ENCODE assay signal across 7 mouse cellular contexts in the genomic region with DNA sequence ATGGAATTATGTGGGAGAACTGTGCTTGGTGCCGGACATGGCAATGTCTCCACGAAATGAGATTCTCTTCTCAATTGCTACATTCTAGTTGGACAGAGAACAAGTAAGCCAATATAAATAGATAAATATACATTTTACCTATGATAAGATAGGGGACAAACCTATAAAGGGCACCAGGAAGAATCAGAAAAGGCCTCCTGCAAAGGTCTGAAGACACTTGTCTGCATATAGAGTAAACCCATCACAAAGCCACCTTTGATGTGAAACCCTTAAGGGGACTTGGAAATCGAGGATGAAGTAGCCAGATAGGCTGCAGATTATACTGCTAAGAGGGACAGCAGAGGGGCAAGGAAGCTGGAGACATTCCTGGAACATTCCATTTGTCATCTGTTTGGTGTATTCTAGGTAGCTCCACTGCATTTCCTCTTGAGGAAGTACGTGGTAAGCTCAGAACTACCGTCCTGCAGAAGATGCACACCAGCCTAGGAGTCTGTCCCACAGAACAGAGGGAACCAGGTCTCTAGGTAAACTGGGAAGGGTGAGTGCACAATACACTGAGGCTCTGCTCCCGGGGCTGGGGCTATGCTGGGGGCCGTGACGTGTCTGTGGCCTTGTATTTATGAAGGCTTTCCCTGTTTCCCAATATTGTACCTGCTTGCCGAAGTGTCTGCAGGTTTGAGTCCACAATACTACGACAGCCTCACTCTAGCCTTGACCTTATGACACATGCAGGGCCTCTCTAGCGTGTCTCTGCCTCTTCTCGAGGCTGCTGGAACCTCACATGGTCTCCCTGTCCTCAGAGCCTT. TPM values are rescaled to one million over a fixed set of nuclear protein-coding genes. Genes with fewer than 3 reads are reported as not detected.
DNase-seq lines count a peak whose midpoint lies in the region; ATAC-seq and TF ChIP-seq lines count a peak whose summit lies in the region.

No protein-coding gene starts in this region.

- peak overlapping the region; percentile 86 for H3K27ac ChIP-seq in lung, postnatal 0 days (ENCODE audit: low read length)
- peak overlapping the region; percentile 87; the same call in 1 of the 2 replicates for H3K27ac ChIP-seq in forebrain, embryonic 12.5 days
- H3K27ac ChIP-seq in limb, embryonic 11.5 days (replicated peaks; ENCODE audit: low read depth, low read length) = peak overlapping the region; percentile 60; the same call in 1 of the 2 replicates
- H3K27ac ChIP-seq in small intestine, adult 2 months (ENCODE audit: insufficient read depth, low read depth, low read length) = peak overlapping the region; percentile 94

- peak overlapping the region; percentile 94 for H3K4me2 ChIP-seq in lung, postnatal 0 days (replicated peaks; ENCODE audit: low read depth, low read length)
- peak overlapping the region; percentile 95 for H3K4me2 ChIP-seq in forebrain, embryonic 12.5 days
- peak overlapping the region; percentile 53; the same call in 1 of the 2 replicates for H3K4me2 ChIP-seq in limb, embryonic 11.5 days (ENCODE audit: low read depth, severe bottlenecking)

- H3K4me1 ChIP-seq in lung, postnatal 0 days (ENCODE audit: insufficient read depth, low read depth, low read length) = peaks cover 30% of the 10 kb centered on the region
- H3K4me1 ChIP-seq in forebrain, embryonic 12.5 days = peaks cover 44% of the 10 kb centered on the region
- peaks cover 12% of the 10 kb centered on the region for H3K4me1 ChIP-seq in limb, embryonic 11.5 days (ENCODE audit: control insufficient read depth, insufficient read depth, low read length)
- H3K4me1 ChIP-seq in small intestine, adult 2 months (ENCODE audit: control insufficient read depth, insufficient read depth, insufficient read length, low read length) = peaks cover 34% of the 10 kb centered on the region

- ATAC-seq in lung, postnatal 0 days = no peak
- ATAC-seq in forebrain, embryonic 12.5 days (ENCODE audit: low FRiP score) = no peak
- no peak for ATAC-seq in limb, embryonic 11.5 days (ENCODE audit: insufficient number of reproducible peaks, low FRiP score, low TSS enrichment, low read depth)

- H3K36me3 ChIP-seq in lung, postnatal 0 days (ENCODE audit: insufficient read depth, low read length) = no peaks in the 10 kb centered on the region
- H3K36me3 ChIP-seq in forebrain, embryonic 12.5 days (replicated peaks) = peaks cover 4% of the 10 kb centered on the region; the same call in 1 of the 2 replicates
- no peaks in the 10 kb centered on the region for H3K36me3 ChIP-seq in limb, embryonic 11.5 days (ENCODE audit: control insufficient read depth, insufficient read depth, low read length)
- H3K36me3 ChIP-seq in small intestine, adult 2 months (ENCODE audit: control insufficient read depth, insufficient read depth, low read length) = no peaks in the 10 kb centered on the region

- DNase-seq in lung, postnatal 0 days (ENCODE audit: low spot score) = no peak
- no peak for DNase-seq in lung, postnatal 25 days (ENCODE audit: low spot score)
- DNase-seq in limb, embryonic 11.5 days (ENCODE audit: low spot score) = no peak
- no peak for DNase-seq in right cerebral cortex, adult 18-20 months
- DNase-seq in gastrocnemius, adult 8-10 months (ENCODE audit: low spot score in 2 of 2) = no peak

- H3K9ac ChIP-seq in lung, postnatal 0 days (replicated peaks; ENCODE audit: low read depth) = no peak overlapping the region
- peak overlapping the region; percentile 96; the same call in 1 of the 2 replicates for H3K9ac ChIP-seq in forebrain, embryonic 12.5 days
- no peak overlapping the region for H3K9ac ChIP-seq in limb, embryonic 11.5 days (ENCODE audit: low read length)

- TF ChIP-seq EP300 in lung, postnatal 0 days (IDR thresholded peaks at IDR 0.05) = no peak

- no peak for TF ChIP-seq POLR2A in small intestine, adult 2 months (IDR thresholded peaks at IDR 0.05; ENCODE audit: low read depth, low read length)

- no peak overlapping the region; the same call in 1 of the 2 replicates for H3K4me3 ChIP-seq in lung, postnatal 0 days (ENCODE audit: low read depth, low read length)
- peak overlapping the region; percentile 97; the same call in 1 of the 2 replicates for H3K4me3 ChIP-seq in forebrain, embryonic 12.5 days (replicated peaks)
- no peak overlapping the region for H3K4me3 ChIP-seq in limb, embryonic 11.5 days (ENCODE audit: low read depth, low read length)
- H3K4me3 ChIP-seq in small intestine, adult 2 months (ENCODE audit: low read depth, low read length) = no peak overlapping the region

- TF ChIP-seq CTCF in lung, postnatal 0 days (IDR thresholded peaks at IDR 0.05) = no peak
- TF ChIP-seq CTCF in small intestine, adult 2 months (IDR thresholded peaks at IDR 0.05; ENCODE audit: extremely low read depth, insufficient read length, insufficient replicate concordance, low read depth, low read length) = no peak

- no peaks in the 10 kb centered on the region for H3K9me3 ChIP-seq in lung, postnatal 0 days (ENCODE audit: low read length)
- no peaks in the 10 kb centered on the region for H3K9me3 ChIP-seq in forebrain, embryonic 12.5 days
- H3K9me3 ChIP-seq in limb, embryonic 11.5 days (ENCODE audit: control insufficient read depth, low read length) = no peaks in the 10 kb centered on the region; the same call in 1 of the 2 replicates

- WGBS in lung, postnatal 0 days = 62% methylated on average over 12 of the region's 12 CpGs
- 81% methylated on average over 12 of the region's 12 CpGs for WGBS in forebrain, embryonic 12.5 days
- WGBS in limb, embryonic 11.5 days = 79% methylated on average over 12 of the region's 12 CpGs
- WGBS in small intestine, adult 2 months = 68% methylated on average over 12 of the region's 12 CpGs

- H3K27me3 ChIP-seq in lung, postnatal 0 days (replicated peaks; ENCODE audit: insufficient read depth, low read length) = no peaks in the 10 kb centered on the region
- no peaks in the 10 kb centered on the region for H3K27me3 ChIP-seq in forebrain, embryonic 12.5 days
- H3K27me3 ChIP-seq in limb, embryonic 11.5 days (ENCODE audit: control insufficient read depth, insufficient read depth, low read length) = no peaks in the 10 kb centered on the region
- H3K27me3 ChIP-seq in small intestine, adult 2 months (ENCODE audit: control insufficient read depth, insufficient read depth, low read length) = no peaks in the 10 kb centered on the region

RNA-seq across cellular contexts. Expression of a gene that starts 1.0 kb away (rescaled TPM):
- polyA plus RNA-seq in lung, postnatal 0 days (2015; fragmentation: Nextera tagmentation; extraction: Ambion mirVana) = 166 and 184 TPM in 2 replicates
- polyA plus RNA-seq in forebrain, embryonic 12.5 days (2016; fragmentation: Nextera tagmentation; extraction: Ambion mirVana) = 303 and 311 TPM in 2 replicates
- polyA plus RNA-seq in limb, embryonic 11.5 days (2014; fragmentation: Nextera tagmentation; extraction: Ambion mirVana) = 264 and 267 TPM in 2 replicates
- 58.0 and 89.8 TPM in 2 replicates for polyA plus RNA-seq in small intestine, adult 2 months (2012; rRNA removed)
- total RNA-seq in gastrocnemius, adult 8-10 months (2022) = 100 to 1,000 TPM; 163 to 176 (median 172) TPM

RNA-seq across cellular contexts. Expression of a gene that starts 28.4 kb away (rescaled TPM):
- 5.2 and 8.4 TPM in 2 replicates for polyA plus RNA-seq in lung, postnatal 0 days (2015; fragmentation: Nextera tagmentation; extraction: Ambion mirVana)
- 7.5 and 10.2 TPM in 2 replicates for polyA plus RNA-seq in forebrain, embryonic 12.5 days (2016; fragmentation: Nextera tagmentation; extraction: Ambion mirVana)
- 4.9 and 7.7 TPM in 2 replicates for polyA plus RNA-seq in limb, embryonic 11.5 days (2014; fragmentation: Nextera tagmentation; extraction: Ambion mirVana)
- polyA plus RNA-seq in small intestine, adult 2 months (2012; rRNA removed) = 0.10 TPM in 1 of 2 replicates, not detected in the other
- 10 to 100 TPM in 2 of 4 experiments, 1 to 10 TPM in 2; 5.9 to 14.3 (median 9.0) TPM for total RNA-seq in gastrocnemius, adult 8-10 months (2022)

RNA-seq across cellular contexts. Expression of a gene that starts 55.8 kb away (rescaled TPM):
- polyA plus RNA-seq in lung, postnatal 0 days (2015; fragmentation: Nextera tagmentation; extraction: Ambion mirVana) = 108 and 122 TPM in 2 replicates
- polyA plus RNA-seq in forebrain, embryonic 12.5 days (2016; fragmentation: Nextera tagmentation; extraction: Ambion mirVana) = 0.95 and 1.5 TPM in 2 replicates
- 2.6 and 4.1 TPM in 2 replicates for polyA plus RNA-seq in limb, embryonic 11.5 days (2014; fragmentation: Nextera tagmentation; extraction: Ambion mirVana)
- 194 and 386 TPM in 2 replicates for polyA plus RNA-seq in small intestine, adult 2 months (2012; rRNA removed)
- 100 to 1,000 TPM in 2 of 4 experiments, 10 to 100 TPM in 2; 75.3 to 167 (median 96.4) TPM for total RNA-seq in gastrocnemius, adult 8-10 months (2022)

RNA-seq across cellular contexts. Expression of a gene that starts 56.7 kb away (rescaled TPM):
- 51.7 and 55.1 TPM in 2 replicates for polyA plus RNA-seq in lung, postnatal 0 days (2015; fragmentation: Nextera tagmentation; extraction: Ambion mirVana)
- 31.2 and 34.5 TPM in 2 replicates for polyA plus RNA-seq in forebrain, embryonic 12.5 days (2016; fragmentation: Nextera tagmentation; extraction: Ambion mirVana)
- 35.5 and 37.5 TPM in 2 replicates for polyA plus RNA-seq in limb, embryonic 11.5 days (2014; fragmentation: Nextera tagmentation; extraction: Ambion mirVana)
- 28.0 and 105 TPM in 2 replicates for polyA plus RNA-seq in small intestine, adult 2 months (2012; rRNA removed)
- total RNA-seq in gastrocnemius, adult 8-10 months (2022) = 10 to 100 TPM; 11.8 to 13.1 (median 12.5) TPM

Comparison
In these comparisons a context has a peak if more than half of its experiments do, and no peak if none do; other contexts are left out.
1. RNA of a gene that starts 55.8 kb away (polyA plus RNA-seq): 194 to 386 TPM in small intestine, adult 2 months and 108 to 122 TPM in lung, postnatal 0 days; 2.6 to 4.1 TPM in limb, embryonic 11.5 days and 0.95 to 1.5 TPM in forebrain, embryonic 12.5 days; every median in the first group is over 10 times any median in the second.
2. Peak in every context shown above with its lines, with median percentiles within 50 percentile points of each other: H3K27ac ChIP-seq and H3K4me2 ChIP-seq.